Mouse (Mus musculus): ENCODE data around the gene Rras2. TPM values are rescaled to one million over a fixed set of nuclear protein-coding genes. Genes with fewer than 3 reads are reported as not detected.

Gene Rras2
- polyA plus RNA-seq, 1 experiment from 2014 or later = 56.8 TPM

DNA sequence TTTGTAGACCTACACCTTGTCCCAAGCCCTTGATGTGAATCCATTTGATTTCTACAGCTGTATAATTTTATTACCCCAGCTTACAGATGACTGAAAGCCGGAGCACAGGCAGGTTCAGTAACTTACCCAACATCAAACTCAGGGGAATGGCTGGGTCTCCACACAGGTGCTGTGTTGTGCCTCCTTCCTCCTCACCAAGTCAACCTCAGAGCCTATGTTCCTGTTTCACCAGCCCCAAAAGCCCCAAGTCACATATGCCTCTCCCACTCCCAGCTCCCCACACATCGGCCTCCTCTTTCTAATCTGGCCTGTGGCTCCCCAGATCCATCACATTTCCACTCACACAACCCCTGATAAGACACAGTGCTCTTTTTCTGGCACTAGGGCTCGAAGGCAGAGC lies 2.6 kb downstream of the Rras2 start:
- peak; percentile 55 for DNase-seq (ENCODE audit: low spot score)

DNA sequence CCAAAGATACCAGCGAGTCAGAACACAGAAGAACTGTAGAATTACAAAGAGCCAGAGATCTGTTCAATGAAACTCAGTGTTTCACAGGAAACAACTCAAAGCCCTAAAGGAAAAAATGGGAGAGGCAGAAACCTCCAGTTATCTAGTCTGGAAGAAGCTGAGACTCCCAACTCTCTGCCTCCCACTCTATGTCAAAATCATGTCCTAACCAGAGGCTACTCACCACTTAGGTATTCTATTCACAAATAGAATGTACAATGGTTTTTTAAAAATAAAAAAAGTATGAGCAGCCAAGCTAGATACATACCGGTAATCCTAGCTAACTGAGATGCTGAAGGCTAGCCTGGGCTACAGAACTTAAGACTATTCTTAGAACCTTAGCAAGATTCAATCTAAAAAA lies 3.3 kb downstream of the Rras2 start:
- DNase-seq (ENCODE audit: low spot score) = no peak

DNA sequence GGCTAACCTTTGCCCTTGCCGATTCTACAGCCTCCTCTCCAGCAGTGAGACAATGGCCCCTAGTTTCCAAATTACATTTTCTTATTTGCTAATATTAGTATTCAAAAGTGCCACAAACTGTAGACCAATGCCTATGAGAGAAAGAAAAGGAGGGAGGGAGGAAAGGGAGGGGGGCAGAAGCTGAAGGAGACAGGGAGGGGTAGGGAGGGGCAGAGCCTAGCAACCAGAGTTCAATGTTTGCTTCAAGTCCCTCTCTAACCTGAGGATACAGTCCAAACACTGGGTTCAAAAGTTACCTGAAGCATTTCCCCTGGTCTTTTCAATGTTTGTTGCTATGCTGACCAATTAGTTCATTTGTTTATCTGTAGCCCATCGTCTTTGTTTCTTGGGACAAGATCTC lies 7.1 kb downstream of the Rras2 start:
- DNase-seq (ENCODE audit: low spot score) = no peak

DNA sequence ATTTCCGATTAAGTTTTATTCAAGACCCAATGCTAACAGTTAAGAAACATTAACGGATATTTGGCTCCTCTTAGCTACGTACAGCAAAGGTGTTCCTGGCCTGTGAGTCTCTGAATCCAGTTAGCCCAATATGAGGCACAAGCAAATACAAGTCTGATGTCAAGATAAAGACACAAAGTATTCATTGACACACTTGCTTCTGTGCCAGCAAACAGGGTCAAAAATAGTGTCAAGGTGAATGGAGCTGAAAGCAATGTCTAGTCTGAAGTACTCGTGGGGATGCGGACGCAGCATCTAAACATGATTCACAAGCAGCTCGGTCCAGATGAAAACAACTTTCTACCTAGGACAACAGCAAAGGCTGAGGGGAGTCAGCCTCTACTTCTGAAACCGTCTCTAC lies 11.7 kb downstream of the Rras2 start:
- no peak for DNase-seq (ENCODE audit: low spot score)

DNA sequence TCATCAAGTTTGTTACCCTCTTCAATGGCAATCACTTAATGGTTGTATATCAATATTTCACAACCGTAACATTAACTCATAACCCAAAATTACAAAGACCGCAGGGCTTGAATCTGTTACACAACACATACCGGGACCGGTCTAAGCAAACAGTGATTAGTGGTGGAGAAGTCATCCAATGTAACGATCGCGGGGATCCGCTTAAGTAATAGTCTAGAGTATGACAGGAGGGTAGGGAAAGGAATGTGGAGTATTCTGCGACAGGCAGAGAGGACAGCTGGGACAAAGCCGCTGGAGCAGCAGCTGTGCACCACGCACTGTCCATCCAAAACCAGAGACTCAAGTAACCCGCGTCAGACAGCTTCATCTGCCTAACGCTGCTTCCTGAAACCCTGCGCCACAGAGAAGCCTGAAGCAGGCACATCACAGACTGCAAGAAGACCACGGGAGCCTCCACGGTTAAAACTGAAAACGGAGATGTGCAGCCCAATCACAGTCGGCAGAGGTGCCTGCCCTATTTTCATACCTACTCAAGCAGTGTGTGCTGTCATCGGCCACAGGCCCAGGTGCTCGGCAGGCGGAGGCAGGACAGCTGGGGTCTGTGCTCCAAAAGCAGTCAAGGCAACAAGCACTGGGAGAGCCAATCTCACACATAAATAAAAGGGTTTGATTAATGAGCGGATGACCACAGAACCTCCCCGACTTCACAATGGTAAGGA lies 13.8 kb downstream of the Rras2 start:
- DNase-seq (ENCODE audit: low spot score) = peak; percentile 86

DNA sequence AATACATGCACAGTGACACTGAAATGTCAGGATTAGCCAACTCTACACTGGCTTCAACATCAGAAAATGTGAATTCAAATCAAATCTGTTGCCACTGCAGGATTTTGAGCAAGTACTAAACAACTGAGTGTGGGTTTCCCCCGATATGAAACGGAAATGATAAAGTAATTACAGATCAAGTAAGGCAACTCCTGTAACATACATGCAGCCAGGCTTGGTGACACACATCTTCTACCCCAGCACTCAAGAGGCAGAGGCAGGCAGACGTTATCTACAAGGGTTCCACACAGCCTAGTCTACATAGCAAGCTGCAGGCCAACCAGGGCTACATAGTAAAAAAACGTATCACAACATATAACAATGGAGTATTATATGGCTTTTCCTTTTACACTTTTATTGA lies 14.4 kb downstream of the Rras2 start:
- no peak for DNase-seq (ENCODE audit: low spot score)

DNA sequence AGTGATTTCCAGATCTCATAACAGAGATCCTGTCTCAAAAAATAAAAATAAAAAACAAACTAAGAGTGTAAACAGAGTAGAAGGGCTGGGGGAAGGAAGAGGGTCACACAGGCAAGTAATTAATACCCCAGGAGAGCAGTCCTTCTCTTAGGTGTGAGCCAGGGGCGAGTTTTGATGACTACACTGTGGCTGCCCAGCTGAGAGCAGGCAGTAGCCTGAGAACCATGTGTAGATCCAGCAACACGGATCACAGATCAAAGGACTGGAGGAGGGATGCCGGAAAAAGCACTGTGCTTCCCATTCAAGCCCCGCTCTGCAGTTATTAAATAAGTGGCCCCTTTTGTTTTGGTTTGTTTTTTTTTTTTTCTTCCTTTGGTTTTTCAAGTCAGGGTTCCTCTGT lies 15.0 kb downstream of the Rras2 start:
- DNase-seq (ENCODE audit: low spot score) = no peak

DNA sequence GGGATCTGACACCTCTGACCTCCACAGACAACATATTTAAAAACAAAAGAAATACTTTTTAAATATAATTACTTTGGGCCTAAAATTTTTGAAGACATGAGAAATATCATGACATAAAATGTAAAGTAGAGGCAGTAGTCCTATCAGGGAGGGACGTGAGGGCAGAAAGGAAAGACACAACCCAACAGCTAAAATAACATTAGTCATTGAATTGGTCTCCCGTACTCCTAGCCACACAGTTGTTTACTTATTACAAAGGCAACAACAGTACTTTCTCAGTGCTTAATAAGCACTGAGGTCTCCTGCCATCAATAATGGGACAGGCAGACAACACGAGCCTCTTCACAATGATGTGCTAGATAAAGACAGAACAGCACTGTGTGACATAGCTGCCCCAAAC lies 16.2 kb downstream of the Rras2 start:
- DNase-seq (ENCODE audit: low spot score) = no peak

DNA sequence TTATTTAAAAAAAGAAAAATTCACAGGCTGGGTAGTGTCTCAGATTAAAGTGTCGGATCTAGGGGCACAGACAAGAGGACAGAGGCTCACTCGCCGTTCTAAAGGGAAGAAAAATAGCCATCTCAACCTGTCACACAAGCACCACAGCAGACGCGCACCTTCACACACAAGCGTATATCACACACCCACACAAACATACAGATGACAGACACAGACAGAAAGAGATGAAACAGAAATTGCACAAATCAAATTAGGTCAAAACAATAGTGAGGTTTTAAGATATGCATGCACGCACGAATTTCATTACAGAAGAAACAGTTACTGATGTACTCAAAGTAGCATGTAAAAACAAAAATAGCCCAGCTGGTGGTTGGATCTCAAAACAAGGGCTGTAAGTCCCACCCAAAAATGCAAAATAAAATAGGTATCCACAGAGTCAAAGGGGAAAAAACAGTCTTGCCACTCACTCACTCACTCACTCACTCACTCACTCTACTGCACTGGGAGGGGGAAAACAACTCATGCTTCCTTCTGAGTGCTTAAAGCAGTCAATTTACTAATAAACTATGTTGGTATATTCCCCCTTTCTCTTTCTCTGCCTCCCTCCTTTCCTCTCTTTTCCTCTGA lies 23.9 kb downstream of the Rras2 start:
- DNase-seq (ENCODE audit: low spot score) = no peak

DNA sequence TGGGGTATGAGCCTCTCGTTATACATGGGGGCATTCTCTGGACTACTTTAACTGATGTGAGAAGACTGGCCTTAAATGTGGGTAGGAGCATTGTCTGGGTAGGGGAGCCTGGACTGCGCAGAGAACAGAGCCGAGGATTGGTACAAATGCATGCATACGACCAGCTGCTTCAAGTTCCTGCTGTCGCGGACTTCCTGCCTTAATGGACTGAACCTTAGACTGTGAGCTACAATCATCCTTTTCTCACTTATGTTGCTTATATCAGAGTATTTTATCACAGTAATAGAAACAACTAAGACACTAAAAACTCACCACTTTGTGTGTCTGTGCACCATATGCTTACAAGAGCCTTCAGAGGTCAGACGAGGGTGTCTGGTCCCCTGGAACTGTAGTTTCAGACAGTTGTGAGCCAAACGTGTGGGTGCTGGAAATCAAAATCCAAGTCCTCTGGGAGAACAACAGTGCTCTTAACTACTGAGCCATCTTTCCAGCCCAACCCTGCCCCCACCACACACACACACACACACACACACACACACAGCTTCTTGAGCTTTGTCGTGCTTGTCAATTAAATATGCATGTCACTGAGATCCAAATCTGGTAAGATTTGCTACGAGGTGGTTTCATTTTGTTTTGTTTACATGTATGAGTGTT lies 26.6 kb downstream of the Rras2 start:
- peak; percentile 43 for DNase-seq (ENCODE audit: low spot score)

DNA sequence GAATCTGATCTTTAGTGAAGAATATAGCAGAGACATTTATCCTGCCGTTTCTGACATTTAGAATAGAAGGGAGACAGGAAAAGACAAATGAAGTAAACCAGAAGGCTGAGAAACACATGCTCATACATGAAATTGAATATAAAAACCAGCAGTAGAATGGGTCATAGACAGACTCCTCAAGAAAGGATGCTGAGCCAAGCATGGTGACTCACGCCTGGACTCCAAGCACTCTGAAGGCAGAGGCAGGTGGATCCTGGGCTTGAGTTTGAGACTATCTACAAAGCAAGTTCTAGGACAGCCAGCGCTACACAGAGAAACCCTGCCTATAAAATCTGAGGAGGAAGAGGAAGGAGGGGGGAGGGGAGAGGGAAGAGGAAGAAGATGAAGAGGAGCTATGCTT lies 27.4 kb downstream of the Rras2 start:
- no peak for DNase-seq (ENCODE audit: low spot score)

DNA sequence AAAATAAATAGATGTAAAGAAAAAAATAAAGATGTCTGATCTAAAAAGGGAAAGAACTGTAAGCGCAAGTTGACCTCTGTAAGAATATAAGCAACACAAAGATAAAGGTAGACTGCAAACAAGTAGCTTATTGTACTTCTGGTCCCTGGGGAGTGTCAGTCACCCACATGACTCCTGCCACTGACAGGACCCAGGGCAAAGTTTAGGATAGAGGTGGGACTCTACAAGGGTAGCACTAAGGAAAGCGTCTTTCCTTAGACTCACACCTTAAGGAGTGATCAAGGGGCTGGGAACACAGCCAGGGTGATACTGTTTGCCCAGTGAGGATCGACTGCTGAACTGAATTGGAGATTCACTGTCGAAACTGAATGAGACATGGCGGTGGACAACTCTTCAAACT lies 28.7 kb downstream of the Rras2 start:
- no peak for DNase-seq (ENCODE audit: low spot score)

DNA sequence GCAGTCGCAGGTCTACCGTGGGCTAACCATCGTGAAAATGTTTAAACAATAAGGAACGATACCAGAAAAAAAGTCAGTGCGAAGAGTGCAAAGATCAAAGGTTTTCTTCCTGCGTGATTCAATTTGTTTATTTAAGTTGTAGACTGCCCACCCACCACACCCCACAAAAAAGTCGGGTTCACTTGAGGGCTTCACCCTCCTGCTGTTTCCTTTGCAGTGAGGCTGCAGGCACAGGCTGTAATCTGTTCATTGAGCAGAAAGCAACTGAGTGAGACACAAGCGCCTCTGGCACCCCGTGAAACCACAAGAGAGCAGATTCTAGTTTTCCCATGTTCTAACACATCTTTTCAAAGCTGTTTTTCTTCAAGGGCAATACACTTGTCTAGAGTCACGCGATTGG lies 29.6 kb downstream of the Rras2 start:
- peak; percentile 77 for DNase-seq (ENCODE audit: low spot score)

DNA sequence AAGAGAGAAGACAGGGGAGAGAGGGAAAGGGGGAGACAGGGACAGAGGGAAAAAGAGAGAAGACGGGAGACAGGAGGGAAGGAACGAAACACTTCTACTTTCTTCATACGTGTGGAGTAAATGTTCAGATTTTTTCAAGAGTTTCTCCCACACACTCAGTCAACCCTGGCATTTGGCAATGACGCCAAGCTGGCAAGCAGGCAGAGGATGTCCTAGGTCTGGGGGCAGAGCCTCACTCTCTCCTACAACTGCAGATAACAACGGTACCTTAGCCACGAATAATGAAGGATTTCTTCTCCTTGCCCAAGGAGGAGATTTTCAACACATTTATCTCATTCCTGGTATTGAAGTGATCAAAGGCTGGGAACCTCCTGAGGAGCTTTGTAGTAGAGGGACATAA lies 30.2 kb downstream of the Rras2 start:
- DNase-seq (ENCODE audit: low spot score) = no peak

DNA sequence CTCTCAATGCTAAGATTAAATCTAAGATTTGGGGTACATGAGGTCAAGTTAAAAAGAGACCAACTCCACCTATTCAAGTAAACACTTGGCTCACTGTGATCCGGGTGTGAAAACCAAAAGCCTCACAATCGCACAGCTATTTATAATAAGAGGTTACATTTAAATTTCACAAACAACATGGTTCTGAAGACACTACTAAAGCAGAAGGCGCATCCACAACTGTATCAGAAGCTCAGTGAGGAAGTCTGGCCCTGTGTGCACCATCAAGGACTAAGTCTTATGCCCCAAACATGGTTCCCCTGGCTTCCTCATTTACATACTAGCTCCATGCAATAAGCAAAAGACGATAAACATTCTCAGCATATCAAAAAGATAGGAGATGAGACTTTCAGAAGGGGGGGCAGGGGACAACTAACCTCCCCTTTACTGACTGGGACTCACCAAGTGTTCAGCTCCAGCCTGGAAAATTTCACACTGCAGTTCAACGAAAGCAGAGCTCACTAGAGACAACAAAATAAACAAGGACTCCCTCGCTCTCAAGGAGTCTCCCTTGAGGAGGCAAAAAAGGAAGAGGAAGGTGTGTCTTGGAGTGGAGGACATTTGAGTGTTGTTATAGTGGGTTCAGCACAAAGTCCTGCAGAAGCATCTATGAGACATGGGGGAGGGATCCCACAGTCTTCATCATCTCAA lies 31.4 kb downstream of the Rras2 start:
- no peak for DNase-seq (ENCODE audit: low spot score)

DNA sequence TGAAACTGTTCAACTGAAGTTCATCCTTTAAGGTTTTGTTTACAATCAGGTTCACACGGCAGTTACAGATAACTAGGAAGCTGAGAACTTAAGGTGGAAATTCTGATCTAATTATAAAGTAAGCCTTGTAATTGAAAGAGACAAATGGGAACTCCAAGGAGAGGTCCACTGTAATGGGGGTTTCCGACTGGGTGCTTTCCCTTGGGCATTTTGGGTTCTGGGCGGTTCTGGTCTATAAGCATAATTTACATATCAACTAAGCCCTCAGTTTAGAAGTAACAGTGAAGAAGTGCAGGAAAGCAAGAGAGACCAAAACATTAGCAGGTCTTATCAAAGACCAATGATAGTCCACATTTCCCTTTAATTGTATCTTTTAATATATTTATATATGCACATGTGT lies 33.8 kb downstream of the Rras2 start:
- no peak for DNase-seq (ENCODE audit: low spot score)

DNA sequence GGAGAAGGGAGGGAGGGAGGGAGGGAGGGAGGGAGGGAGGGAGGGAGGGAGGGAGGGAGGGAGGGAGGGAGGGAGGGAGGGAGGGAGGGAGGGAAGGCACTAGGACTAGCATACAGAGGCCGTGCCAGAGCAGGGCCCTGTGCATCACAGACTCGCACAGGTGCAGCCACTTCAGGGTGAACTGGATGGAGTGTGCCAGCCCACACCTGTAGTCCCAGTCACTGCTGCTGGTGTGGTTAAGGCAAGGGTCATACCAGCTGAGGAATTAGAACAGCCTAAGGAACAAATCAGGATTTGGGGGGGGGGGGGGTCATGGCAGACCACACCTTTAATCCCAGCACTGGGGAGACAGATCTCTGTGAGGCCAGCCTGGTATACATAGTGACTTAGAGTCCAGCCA lies 34.5 kb downstream of the Rras2 start:
- DNase-seq (ENCODE audit: low spot score) = no peak

DNA sequence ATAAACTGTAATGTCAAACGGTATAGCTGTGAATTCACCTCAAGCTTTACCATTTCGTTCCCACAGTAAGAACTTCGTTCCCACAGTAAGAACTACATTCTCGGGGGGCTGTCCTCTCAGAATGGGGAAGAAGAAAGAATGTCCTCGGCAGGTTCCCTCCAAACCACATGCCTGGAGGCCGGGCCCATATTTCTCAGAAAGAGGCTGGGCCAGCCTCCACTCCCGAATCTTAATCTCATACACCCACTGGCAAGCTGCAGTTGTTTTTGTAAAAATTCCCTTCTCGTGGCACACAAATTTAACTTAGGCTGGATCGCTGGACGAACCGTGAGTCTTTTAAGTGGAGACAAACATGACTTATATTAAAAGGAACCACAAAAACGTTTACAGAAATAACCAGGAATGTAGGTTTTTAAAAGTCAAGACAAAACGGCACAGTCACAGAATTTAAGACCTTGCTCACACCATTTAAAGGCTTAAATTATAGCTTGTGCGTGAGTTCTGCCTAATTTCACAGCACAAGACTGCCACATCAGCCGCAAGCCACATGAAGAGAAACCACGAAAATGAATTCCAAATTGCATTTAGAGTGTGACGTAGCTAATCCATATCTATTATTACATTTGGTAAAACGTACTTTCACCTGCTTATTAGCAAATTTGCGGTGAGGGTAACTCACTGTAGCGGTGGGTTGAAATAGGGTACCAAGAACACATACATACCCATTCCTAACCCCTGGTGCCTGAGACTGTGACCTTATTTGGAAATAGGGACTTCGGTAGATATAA lies 35.8 kb downstream of the Rras2 start:
- no peak for DNase-seq (ENCODE audit: low spot score)

DNA sequence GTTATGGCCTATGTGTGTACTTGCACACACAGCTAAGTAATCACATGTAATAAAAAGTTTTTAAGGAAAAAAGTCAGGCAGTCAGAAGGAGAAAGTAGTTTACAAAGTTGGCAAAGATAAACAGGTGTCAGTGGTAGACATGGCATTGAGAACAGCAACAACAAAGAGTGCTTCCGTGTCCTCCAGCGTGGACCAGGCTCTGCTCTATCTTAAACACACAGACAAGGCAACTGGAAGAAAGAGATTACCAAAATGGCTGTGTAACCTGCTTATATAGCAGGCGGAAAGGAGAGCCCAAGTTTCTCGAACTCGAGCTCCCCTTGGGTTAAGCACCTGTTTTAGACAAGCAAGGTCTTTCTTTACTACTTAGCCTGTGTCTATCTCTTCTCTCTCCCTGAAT lies 37.3 kb downstream of the Rras2 start:
- DNase-seq (ENCODE audit: low spot score) = no peak

DNA sequence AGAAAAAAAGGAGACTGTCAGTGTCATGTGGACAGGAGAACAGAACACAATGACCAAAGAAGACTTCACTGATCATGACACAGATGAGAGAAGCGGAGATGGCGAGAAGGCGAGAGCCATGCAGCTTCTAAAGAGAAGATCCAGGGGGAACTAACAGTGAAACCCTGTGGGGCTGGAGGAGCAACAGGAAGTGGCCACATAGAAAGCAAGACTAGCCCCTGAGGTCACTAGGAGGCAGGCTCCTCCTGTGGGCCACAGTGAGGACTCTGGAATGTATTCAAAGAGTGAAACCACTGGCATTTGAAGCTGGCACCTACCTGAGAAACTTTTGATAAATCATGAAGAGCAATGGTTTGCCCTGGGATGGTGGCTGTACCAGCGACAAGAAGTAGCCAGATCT lies 38.2 kb downstream of the Rras2 start:
- DNase-seq (ENCODE audit: low spot score) = no peak

DNA sequence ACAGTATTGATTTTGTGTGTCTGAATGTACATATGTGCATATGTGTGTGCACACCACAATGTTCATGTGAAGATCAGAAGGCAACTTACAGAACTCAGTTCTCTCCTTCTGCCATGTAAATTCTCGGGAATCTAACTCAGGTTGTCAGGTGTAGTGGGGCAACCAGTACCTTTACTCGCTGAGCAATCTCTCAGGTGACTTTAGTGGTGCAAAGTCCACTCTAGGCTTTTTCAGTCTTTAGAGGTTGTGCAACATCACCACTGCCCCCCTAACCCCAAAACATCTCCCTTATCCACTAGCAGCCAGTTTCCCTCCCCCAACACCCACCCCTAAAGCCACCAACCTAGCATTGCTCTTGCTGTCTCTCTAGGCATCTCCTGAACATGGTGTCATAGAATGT lies 43.0 kb downstream of the Rras2 start:
- no peak for DNase-seq (ENCODE audit: low spot score)

DNA sequence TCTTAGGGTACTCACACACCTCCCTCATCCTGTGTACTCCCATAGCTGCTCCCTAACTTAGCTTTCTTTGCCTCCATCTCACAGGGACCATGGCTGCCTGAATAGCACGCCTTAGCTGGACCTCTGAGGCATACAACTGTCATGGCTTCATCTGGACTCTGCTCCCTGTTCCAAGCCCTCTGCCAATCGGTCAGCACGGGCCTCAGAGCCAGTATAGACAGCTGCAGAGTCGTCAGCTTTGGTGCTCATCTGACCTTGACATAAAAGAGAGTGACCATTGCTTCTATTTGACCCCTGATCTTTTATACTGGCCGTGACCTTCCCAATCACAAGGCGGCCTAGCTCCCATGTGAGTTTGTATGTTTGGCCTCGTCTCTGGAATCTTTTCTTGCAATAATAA lies 43.4 kb downstream of the Rras2 start:
- DNase-seq (ENCODE audit: low spot score) = no peak
